Mouse (Mus musculus) CH12.LX (cell line): Measurements from ENCODE around the gene Sh3tc1. TPM values are rescaled to one million over a fixed set of nuclear protein-coding genes. Genes with fewer than 3 reads are reported as not detected.

Experiments
- DNase-seq: peaks from one replicate; pipeline ENCODE4 v3.0.0-alpha.2; 2013; ENCODE audit errors: extremely low read depth
- H3K27ac ChIP-seq: 2 replicates; pipeline ENCODE4 v1.5.1; 2012; ENCODE audit warnings: low read depth, mild to moderate bottlenecking, control low read depth, moderate library complexity; ENCODE audit not compliant: insufficient read depth
- H3K27me3 ChIP-seq: replicated peaks from 2 replicates; pipeline ENCODE3; 2012; ENCODE audit warnings: inconsistent platforms
- H3K36me3 ChIP-seq, 2 experiments: replicated peaks in 1 of 2; 2 replicates each; pipeline versions ENCODE3 to v1.6.1; 2012; ENCODE audit warnings: inconsistent platforms in 1 of 2, low read length in 1 of 2, mild to moderate bottlenecking in 1 of 2, mixed read lengths in 1 of 2, moderate library complexity in 1 of 2; ENCODE audit not compliant: control insufficient read depth in 1 of 2, insufficient read depth in 1 of 2
- H3K4me1 ChIP-seq, 2 experiments: 2 replicates each; pipeline ENCODE4 v1.6.1; 2012; ENCODE audit warnings: inconsistent platforms in 1 of 2, moderate library complexity in 1 of 2; ENCODE audit not compliant: insufficient read depth in 2 of 2, control insufficient read depth in 1 of 2
- H3K4me2 ChIP-seq: 2 replicates; pipeline ENCODE4 v1.6.1; 2012; ENCODE audit warnings: low read depth, mild to moderate bottlenecking, control low read depth; ENCODE audit not compliant: poor library complexity, insufficient read depth, severe bottlenecking
- H3K4me3 ChIP-seq, 3 experiments: fragments of 150-350 bp in 1 of 3; sonication (generic) in 1 of 3; replicated peaks in 1 of 3; 2 replicates each; pipeline versions ENCODE3 to v1.5.1; 2011 to 2012; ENCODE audit warnings: low read depth in 2 of 3, low read length in 2 of 3, mild to moderate bottlenecking in 2 of 3, moderate library complexity in 2 of 3, control low read depth in 1 of 3, improper control_type of control experiment in 1 of 3, inconsistent platforms in 1 of 3, mixed read lengths in 1 of 3; ENCODE audit not compliant: poor library complexity in 1 of 3
- H3K79me2 ChIP-seq: replicated peaks from 2 replicates; pipeline ENCODE4 v1.6.1; 2012; ENCODE audit warnings: mild to moderate bottlenecking, moderate library complexity; ENCODE audit not compliant: control insufficient read depth, poor library complexity, insufficient read depth, severe bottlenecking; ENCODE audit errors: extremely low read depth
- H3K9ac ChIP-seq: 2 replicates; pipeline ENCODE4 v1.6.1; 2012; ENCODE audit warnings: low read depth, mild to moderate bottlenecking, control low read depth, moderate library complexity; ENCODE audit not compliant: insufficient read depth
- H3K9me3 ChIP-seq: replicated peaks from 2 replicates; pipeline ENCODE3; 2012; ENCODE audit warnings: low read length, inconsistent platforms, mixed read lengths
- BHLHE40 ChIP-seq: IDR thresholded peaks from 2 replicates; pipeline ENCODE4 v1.6.1; 2011; ENCODE audit warnings: mild to moderate bottlenecking, low read depth, low read length, improper control_type of control experiment
- CHD2 ChIP-seq: IDR thresholded peaks from 2 replicates; pipeline ENCODE4 v1.6.1; 2011; ENCODE audit warnings: low read length, improper control_type of control experiment
- CTCF ChIP-seq, 2 experiments: IDR thresholded peaks in 1 of 2; conservative IDR thresholded peaks in 1 of 2; 2 replicates each; pipeline ENCODE4 v1.5.1; 2011 to 2012; ENCODE audit warnings: low read depth in 2 of 2, low read length in 2 of 2, improper control_type of control experiment in 1 of 2, inconsistent platforms in 1 of 2, mild to moderate bottlenecking in 1 of 2, moderate library complexity in 1 of 2
- ELF1 ChIP-seq: IDR thresholded peaks from 2 replicates; pipeline ENCODE4 v1.6.1; 2014; ENCODE audit warnings: low read depth, mild to moderate bottlenecking, inconsistent platforms, low read length, improper control_type of control experiment
- GABPA ChIP-seq: IDR thresholded peaks from 2 replicates; pipeline ENCODE4 v1.6.1; 2012; ENCODE audit warnings: low read depth, low read length, improper control_type of control experiment, inconsistent platforms; ENCODE audit not compliant: insufficient replicate concordance
- IRF4 ChIP-seq: IDR thresholded peaks from 2 replicates; pipeline ENCODE4 v1.6.1; 2014; ENCODE audit warnings: low read depth, mild to moderate bottlenecking, inconsistent platforms, low read length, improper control_type of control experiment
- JUND ChIP-seq: conservative IDR thresholded peaks from 2 replicates; pipeline ENCODE4 v1.6.1; 2011; ENCODE audit warnings: low read depth, low read length, improper control_type of control experiment
- KAT2A ChIP-seq: IDR thresholded peaks from 2 replicates; pipeline ENCODE4 v1.6.1; 2012; ENCODE audit warnings: low read length, improper control_type of control experiment, inconsistent platforms; ENCODE audit not compliant: insufficient replicate concordance
- MAFK ChIP-seq: IDR thresholded peaks from 2 replicates; pipeline ENCODE4 v1.6.1; 2011; ENCODE audit warnings: low read length, improper control_type of control experiment; ENCODE audit not compliant: insufficient replicate concordance
- MAX ChIP-seq: IDR thresholded peaks from 2 replicates; pipeline ENCODE4 v1.6.1; 2011; ENCODE audit warnings: low read length, improper control_type of control experiment
- MEF2A ChIP-seq: IDR thresholded peaks from 2 replicates; pipeline ENCODE4 v1.6.1; 2014; ENCODE audit warnings: low read depth, mild to moderate bottlenecking, inconsistent platforms, low read length, improper control_type of control experiment, borderline replicate concordance
- MXI1 ChIP-seq: IDR thresholded peaks from 2 replicates; pipeline ENCODE4 v1.6.1; 2011; ENCODE audit warnings: mild to moderate bottlenecking, low read depth, low read length, improper control_type of control experiment
- MYC ChIP-seq: IDR thresholded peaks from 2 replicates; pipeline ENCODE4 v1.6.1; 2011; ENCODE audit warnings: low read depth, mild to moderate bottlenecking, improper control_type of control experiment, low read length
- NRF1 ChIP-seq: IDR thresholded peaks from 2 replicates; pipeline ENCODE4 v1.6.1; 2014; ENCODE audit warnings: low read depth, mild to moderate bottlenecking, inconsistent platforms, low read length, improper control_type of control experiment, moderate library complexity
- RAD21 ChIP-seq: IDR thresholded peaks from 2 replicates; pipeline ENCODE4 v1.6.1; 2011; ENCODE audit warnings: low read depth, mild to moderate bottlenecking, low read length, improper control_type of control experiment, moderate library complexity
- SMC3 ChIP-seq: IDR thresholded peaks from 2 replicates; pipeline ENCODE4 v1.6.1; 2011; ENCODE audit warnings: low read depth, low read length, improper control_type of control experiment
- TCF12 ChIP-seq: IDR thresholded peaks from 2 replicates; pipeline ENCODE4 v1.6.1; 2014; ENCODE audit warnings: low read depth, mild to moderate bottlenecking, inconsistent platforms, low read length, improper control_type of control experiment
- USF1 ChIP-seq: IDR thresholded peaks from 2 replicates; pipeline ENCODE4 v1.6.1; 2014; ENCODE audit warnings: low read depth, mild to moderate bottlenecking, inconsistent platforms, low read length, improper control_type of control experiment
- USF2 ChIP-seq: conservative IDR thresholded peaks from 2 replicates; pipeline ENCODE4 v1.6.1; 2011; ENCODE audit warnings: low read depth, low read length, improper control_type of control experiment
- ZKSCAN1 ChIP-seq: IDR thresholded peaks from 2 replicates; pipeline ENCODE4 v1.6.1; 2012; ENCODE audit warnings: low read depth, inconsistent platforms, low read length, improper control_type of control experiment, borderline replicate concordance
- ZMIZ1 ChIP-seq: IDR thresholded peaks from 2 replicates; pipeline ENCODE4 v1.6.1; 2012; ENCODE audit warnings: low read depth, mild to moderate bottlenecking, inconsistent platforms, low read length, improper control_type of control experiment
- ZNF384 ChIP-seq: IDR thresholded peaks from 2 replicates; pipeline ENCODE4 v1.6.1; 2012; ENCODE audit warnings: low read depth, low read length, improper control_type of control experiment, inconsistent platforms
- dilution Hi-C: fragments of 300-500 bp; cut with MboI; formaldehyde crosslinking; loops from 2 replicates; pipeline ENCODE4 v1.14.3; 2020; ENCODE audit warnings: low sequenced_read_pairs; ENCODE audit not compliant: extremely low pct_unique_long_range_greater_than_20kb, extremely low pct_ligation_motif_present
- in situ Hi-C: fragments of 300-500 bp; cut with MboI; formaldehyde crosslinking; loops from 3 replicates; pipeline ENCODE4 v1.14.3; 2019; ENCODE audit warnings: low sequenced_read_pairs, low pct_ligation_motif_present, low pct_unique_long_range_greater_than_20kb, mixed read lengths
- polyA plus RNA-seq: library from polyadenylated mRNA; unstranded; fragments of >175 nt; gene quantifications from 2 replicates; pipeline ENCODE4 v1.2.1, GENCODE M21; 2012; ENCODE audit warnings: low read depth; ENCODE audit not compliant: insufficient read length
- total RNA-seq, 2 experiments: library from RNA; depleted of rRNA; stranded (reverse); fragments of 300-350 nt in 1 of 2; fragments of >200 nt in 1 of 2; gene quantifications; 2 replicates each; pipeline ENCODE4 v1.2.3; 2012 to 2014

Gene Sh3tc1
- total and polyA plus RNA-seq, 3 experiments = 0.85 to 2.3 (median 1.2) TPM

GRCm38 (mm10) chr5:35648230-35648629, 91.6 kb downstream of the Sh3tc1 start:
- peaks cover 59% of the 10 kb centered on the region for H3K27me3 ChIP-seq
- H3K79me2 ChIP-seq = no peaks in the 10 kb centered on the region
- H3K36me3 ChIP-seq = no peaks in the 10 kb centered on the region
- H3K9me3 ChIP-seq = no peaks in the 10 kb centered on the region
- DNase-seq = no peak
- TF ChIP-seq GABPA (no peak), MAX (no peak), SMC3 (no peak), RAD21 (no peak), BHLHE40 (no peak), MXI1 (no peak), ELF1 (no peak), MYC (no peak), KAT2A (no peak), USF2 (no peak), NRF1 (no peak), USF1 (no peak), ZKSCAN1 (no peak), CHD2 (no peak), MEF2A (no peak), MAFK (no peak)
- TF ChIP-seq, all 38 proteins: peak for 0
- Histone ChIP-seq H3K4me1 (peaks cover 2 to 5% of the 10 kb centered on the region in 2 experiments; a peak in 1 of 4 replicates), H3K4me2 (no peak overlapping the region), H3K4me3 (no peak overlapping the region), H3K9ac (no peak overlapping the region), H3K27ac (no peak overlapping the region)
- dilution Hi-C loops = no loop called here
- in situ Hi-C loops = no loop called here

- peaks cover 57% of the 10 kb centered on the region for H3K27me3 ChIP-seq
- TF ChIP-seq MEF2A = no peak
- TF ChIP-seq JUND = no peak
- TF ChIP-seq TCF12 = no peak
- no peak for TF ChIP-seq ZNF384
- no peak for TF ChIP-seq IRF4
- TF ChIP-seq CTCF (conservative IDR thresholded peaks at IDR 0.05 in 1 of 2, IDR thresholded peaks at IDR 0.05 in 1 of 2; ENCODE audit: low read depth in 2 of 2, low read length in 2 of 2) = no peak
- TF ChIP-seq ZMIZ1 = no peak
Measured at GRCm38 (mm10) chr5:35647562-35647961, 92.2 kb downstream of the Sh3tc1 start.

More at GRCm38 (mm10) chr5:35647562-35647961, 92.2 kb downstream of the Sh3tc1 start:
- dilution Hi-C loops (no loop called here), in situ Hi-C loops (no loop called here)
- no peak overlapping the region for H3K27ac ChIP-seq
- no peaks in the 10 kb centered on the region for H3K36me3 ChIP-seq
- 0 out of 4 replicates have a peak, but pooled peaks cover 0 to 5% of the 10 kb centered on the region in 2 experiments for H3K4me1 ChIP-seq
- no peak overlapping the region for H3K4me2 ChIP-seq
- no peak overlapping the region for H3K9ac ChIP-seq
- no peak for DNase-seq
- no peaks in the 10 kb centered on the region for H3K79me2 ChIP-seq
- H3K9me3 ChIP-seq = no peaks in the 10 kb centered on the region
- no peak overlapping the region for H3K4me3 ChIP-seq

Other genes with a start within 250 kb of the Sh3tc1 start
- gene Cpz, start 214.3 kb downstream of the Sh3tc1 start, total RNA-seq (2012; rRNA removed) = not detected in 2 replicates
- not detected in 2 replicates for gene Cpz, start 214.3 kb downstream of the Sh3tc1 start, total RNA-seq (2014; rRNA removed)
- gene Cpz, start 214.3 kb downstream of the Sh3tc1 start, polyA plus RNA-seq = not detected in 2 replicates
- gene Trmt44, start 164.9 kb downstream of the Sh3tc1 start, total RNA-seq (2012; rRNA removed) = 7.9 and 10.3 TPM in 2 replicates
- gene Trmt44, start 164.9 kb downstream of the Sh3tc1 start, total RNA-seq (2014; rRNA removed) = 6.5 and 7.3 TPM in 2 replicates
- gene Trmt44, start 164.9 kb downstream of the Sh3tc1 start, polyA plus RNA-seq = 7.5 and 8.4 TPM in 2 replicates
- 21.2 and 22.3 TPM in 2 replicates for gene Acox3, start 156.9 kb downstream of the Sh3tc1 start, total RNA-seq (2012; rRNA removed)
- gene Acox3, start 156.9 kb downstream of the Sh3tc1 start, total RNA-seq (2014; rRNA removed) = 9.4 and 11.5 TPM in 2 replicates
- 32.3 and 34.3 TPM in 2 replicates for gene Acox3, start 156.9 kb downstream of the Sh3tc1 start, polyA plus RNA-seq
- not detected in 2 replicates for gene Htra3, start 60.2 kb downstream of the Sh3tc1 start, total RNA-seq (2012; rRNA removed)
- gene Htra3, start 60.2 kb downstream of the Sh3tc1 start, total RNA-seq (2014; rRNA removed) = not detected in 2 replicates
- not detected in 2 replicates for gene Htra3, start 60.2 kb downstream of the Sh3tc1 start, polyA plus RNA-seq
- 3.7 and 11.0 TPM in 2 replicates for gene Ablim2, start 17.9 kb upstream of the Sh3tc1 start, total RNA-seq (2012; rRNA removed)
- 4.7 and 12.2 TPM in 2 replicates for gene Ablim2, start 17.9 kb upstream of the Sh3tc1 start, total RNA-seq (2014; rRNA removed)
- gene Ablim2, start 17.9 kb upstream of the Sh3tc1 start, polyA plus RNA-seq = 2.6 and 4.4 TPM in 2 replicates
- 3.0 and 4.0 TPM in 2 replicates for gene Afap1, start 153.3 kb upstream of the Sh3tc1 start, total RNA-seq (2012; rRNA removed)
- 0.32 and 0.35 TPM in 2 replicates for gene Afap1, start 153.3 kb upstream of the Sh3tc1 start, total RNA-seq (2014; rRNA removed)
- 0.74 and 0.86 TPM in 2 replicates for gene Afap1, start 153.3 kb upstream of the Sh3tc1 start, polyA plus RNA-seq